Mouse (Mus musculus) erythroid progenitor cell, adult 5-6 weeks (primary cell): ENCODE results near the gene Rere. TPM values are rescaled to one million over a fixed set of nuclear protein-coding genes. Genes with fewer than 3 reads are reported as not detected.
"Not testable (repeated sequence)": the region's sequence is repeated elsewhere in the genome, so short reads cannot be mapped to it uniquely, and the experiment has no call there.

Experiments used
- ATAC-seq: replicated peaks from 2 replicates; pipeline ENCODE4 v1.8.0; 2016; ENCODE audit warnings: moderate number of reproducible peaks, mild to moderate bottlenecking, moderate TSS enrichment, inconsistent platforms; ENCODE audit not compliant: poor library complexity, low FRiP score, severe bottlenecking
- total RNA-seq, 2 experiments: library from RNA; stranded (forward) in 1 of 2; stranded (reverse) in 1 of 2; fragments of 150-400 nt in 1 of 2; fragments of 186-747, 209-891 nt in 1 of 2; gene quantifications; 2 replicates each; pipeline versions ENCODE4 v1.2.3 to v1.2.4; 2015 to 2017; ENCODE audit warnings: low replicate concordance in 2 of 2

Gene Rere
- total RNA-seq, 2 experiments from 2014 or later, result 5.5 to 31.0 TPM

DNA sequence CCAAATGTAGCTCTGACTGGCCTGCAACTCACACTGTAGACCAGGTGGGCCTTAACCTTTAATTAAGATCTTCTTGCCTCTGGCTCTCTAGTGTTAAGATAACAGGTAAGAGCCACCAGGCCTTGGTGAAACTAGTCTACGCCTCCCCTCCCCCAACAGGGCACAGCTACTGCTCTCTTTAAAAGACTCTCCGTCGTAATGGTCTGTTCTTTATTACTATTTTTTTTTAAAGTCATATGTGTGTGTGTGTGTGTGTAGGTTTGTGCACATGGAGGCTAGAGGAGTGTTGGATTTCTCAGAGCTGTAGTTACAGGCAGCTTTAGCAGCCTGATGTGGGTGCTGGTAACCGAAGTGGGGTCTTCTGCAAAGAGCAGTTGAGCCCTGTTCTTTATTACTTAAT lies 987 bp upstream of the Rere start:
- no peak for ATAC-seq

GRCm38 (mm10) chr4:150281891-150282630 lies 615 bp downstream of the Rere start:
- no peak for ATAC-seq

DNA sequence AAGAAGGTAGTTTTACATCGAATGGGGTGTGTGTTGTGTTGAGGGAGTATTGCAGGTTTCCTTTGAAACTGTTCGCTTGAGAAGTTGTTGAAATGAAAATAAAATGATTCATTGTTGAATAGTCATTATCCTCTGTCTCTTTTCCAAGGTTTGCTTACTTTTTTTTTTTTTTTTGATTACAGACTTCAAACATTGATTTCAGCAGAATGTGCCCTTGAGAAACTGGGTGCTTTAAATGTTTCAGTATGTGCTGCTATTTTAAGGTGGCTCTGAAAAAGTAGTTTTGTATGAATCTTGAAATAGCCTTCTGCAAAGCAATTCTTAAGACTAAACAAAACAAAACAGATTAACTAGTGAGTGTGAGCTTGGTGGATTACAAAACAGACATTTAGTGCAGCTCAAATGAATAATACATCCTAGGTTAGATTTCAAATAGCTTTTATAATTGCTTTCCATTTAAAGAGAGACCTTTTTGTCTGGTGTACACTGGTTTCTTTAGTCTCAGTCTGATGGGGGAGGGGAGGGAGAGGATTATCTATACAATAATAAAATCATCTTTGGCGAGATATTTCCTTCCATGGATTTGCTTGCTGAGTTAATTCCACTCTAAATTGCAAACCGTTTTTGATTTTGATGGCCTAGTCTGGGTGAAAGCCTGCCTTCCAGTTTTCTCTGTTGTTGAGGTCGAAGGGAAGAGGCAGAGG lies 1.3 kb downstream of the Rere start:
- ATAC-seq, result no peak

DNA sequence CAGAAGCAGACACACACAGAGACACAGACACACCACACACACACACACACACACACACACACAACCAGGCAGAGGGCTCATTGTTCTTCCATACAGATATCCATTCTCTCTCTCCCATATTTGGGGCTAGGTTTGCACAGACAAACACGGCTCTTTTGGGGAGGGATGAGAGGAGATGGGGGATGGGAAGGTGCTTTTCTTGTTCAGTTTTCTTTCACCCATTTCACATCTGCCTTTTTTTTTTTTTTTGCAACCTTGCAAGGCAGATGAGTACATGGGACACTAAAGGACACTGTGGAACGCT lies 1.8 kb downstream of the Rere start:
- no peak for ATAC-seq

GRCm38 (mm10) chr4:150283993-150284392 lies 2.5 kb downstream of the Rere start:
- ATAC-seq, result no peak

- no peak for ATAC-seq
Observed at GRCm38 (mm10) chr4:150286980-150287379, 5.5 kb downstream of the Rere start.

GRCm38 (mm10) chr4:150287463-150287862 lies 6.0 kb downstream of the Rere start:
- ATAC-seq, result not testable (repeated sequence)

DNA sequence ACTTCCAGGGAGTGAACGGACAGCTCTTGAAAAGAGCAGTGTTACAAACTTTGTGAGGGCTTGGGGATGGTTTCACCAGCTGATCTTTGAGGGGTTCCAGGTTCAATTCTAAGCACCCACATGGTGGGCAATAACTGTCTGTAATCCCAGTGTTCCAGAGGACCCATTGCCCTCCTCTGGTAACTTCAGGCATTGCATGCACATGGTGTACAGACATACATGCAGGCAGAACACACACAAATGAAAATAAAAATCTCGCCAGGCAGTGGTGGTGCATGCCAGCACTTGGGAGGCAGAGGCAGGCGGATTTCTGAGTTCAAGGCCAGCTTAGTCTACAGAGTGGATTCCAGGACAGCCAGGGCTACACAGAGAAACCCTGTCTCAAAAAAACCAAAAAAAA lies 10.5 kb downstream of the Rere start:
- no peak for ATAC-seq

- ATAC-seq, result no peak
Observed at GRCm38 (mm10) chr4:150294870-150295269, 13.4 kb downstream of the Rere start.

DNA sequence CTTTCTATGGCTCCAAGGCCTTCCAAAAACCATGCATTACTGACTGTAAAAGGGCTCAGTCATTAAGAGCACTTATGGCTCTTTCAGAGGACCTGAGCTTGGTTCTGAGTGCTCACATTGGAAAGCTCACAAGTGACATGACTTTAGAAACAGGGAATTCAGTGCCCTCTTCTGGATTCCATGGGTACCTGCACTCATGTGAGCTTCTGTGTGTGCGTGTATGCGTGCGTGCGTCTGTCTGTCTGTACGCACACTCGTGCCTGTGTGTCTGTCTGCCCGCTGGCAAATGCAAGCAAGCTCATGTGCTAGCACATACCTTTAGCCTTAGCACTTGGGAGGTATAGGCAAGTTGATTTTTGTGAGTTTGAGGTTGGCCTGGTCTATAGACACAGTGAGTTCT lies 14.5 kb downstream of the Rere start:
- no peak for ATAC-seq

DNA sequence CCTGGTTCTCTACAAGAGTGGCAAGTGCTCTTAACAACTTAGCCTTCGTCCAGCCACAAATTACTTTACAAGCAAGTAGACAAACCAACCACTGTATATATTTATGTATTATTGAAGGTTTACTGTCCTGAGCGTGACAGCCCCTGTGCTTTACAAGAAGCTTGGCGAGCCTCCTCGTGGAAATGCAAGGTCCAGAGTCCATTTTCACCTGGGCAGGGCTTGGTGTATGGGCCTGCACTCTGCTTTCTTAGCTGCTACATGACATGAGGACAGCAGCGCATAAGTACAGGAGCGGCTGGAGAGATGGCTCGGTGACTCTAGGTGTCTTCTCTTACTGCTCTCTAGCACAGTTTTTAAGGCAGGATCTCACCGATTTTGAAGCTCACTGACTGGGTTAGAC lies 21.3 kb downstream of the Rere start:
- ATAC-seq, result no peak

GRCm38 (mm10) chr4:150306701-150307100 lies 25.3 kb downstream of the Rere start:
- no peak for ATAC-seq

DNA sequence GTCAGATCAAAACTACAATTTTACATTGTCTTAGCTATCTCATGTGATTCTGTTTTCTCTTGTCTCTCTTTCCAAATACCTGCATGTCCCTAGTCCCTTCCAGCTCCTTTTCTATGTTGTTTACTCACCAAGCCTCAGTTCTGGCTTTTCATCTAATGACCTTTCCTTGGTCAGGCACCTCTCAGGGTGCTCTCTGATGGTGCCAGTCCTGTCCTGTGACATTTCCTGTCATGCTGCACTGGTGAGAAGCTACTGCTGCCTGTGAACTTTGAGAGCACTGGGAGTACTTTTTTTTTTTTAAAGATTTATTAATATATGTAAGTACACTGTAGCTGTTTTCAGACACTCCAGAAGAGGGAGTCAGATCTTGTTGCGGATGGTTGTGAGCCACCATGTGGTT lies 25.8 kb downstream of the Rere start:
- no peak for ATAC-seq

- no peak for ATAC-seq
Observed at GRCm38 (mm10) chr4:150311431-150311830, 30.0 kb downstream of the Rere start.

- no peak for ATAC-seq
Observed at GRCm38 (mm10) chr4:150312646-150313045, 31.2 kb downstream of the Rere start.

DNA sequence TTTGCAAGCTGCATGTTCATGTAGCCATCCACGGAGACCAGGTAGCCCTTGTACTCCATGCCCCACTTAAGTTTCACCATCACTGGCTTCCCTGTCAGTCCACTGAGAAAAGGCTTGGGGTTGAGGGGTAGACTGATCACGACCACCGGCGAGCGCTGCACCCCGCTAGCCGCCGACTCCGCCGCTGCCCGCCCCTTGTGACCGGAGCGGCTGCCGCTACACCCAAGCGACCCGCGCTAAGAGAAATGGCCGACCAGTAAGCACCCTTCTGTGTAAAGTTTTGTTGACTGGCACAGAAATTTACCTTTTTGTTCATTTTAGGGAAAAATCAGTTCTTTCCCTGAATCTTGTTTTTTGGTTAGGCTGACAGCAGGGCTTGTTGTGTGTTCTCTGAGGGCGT lies 33.9 kb downstream of the Rere start:
- no peak for ATAC-seq

DNA sequence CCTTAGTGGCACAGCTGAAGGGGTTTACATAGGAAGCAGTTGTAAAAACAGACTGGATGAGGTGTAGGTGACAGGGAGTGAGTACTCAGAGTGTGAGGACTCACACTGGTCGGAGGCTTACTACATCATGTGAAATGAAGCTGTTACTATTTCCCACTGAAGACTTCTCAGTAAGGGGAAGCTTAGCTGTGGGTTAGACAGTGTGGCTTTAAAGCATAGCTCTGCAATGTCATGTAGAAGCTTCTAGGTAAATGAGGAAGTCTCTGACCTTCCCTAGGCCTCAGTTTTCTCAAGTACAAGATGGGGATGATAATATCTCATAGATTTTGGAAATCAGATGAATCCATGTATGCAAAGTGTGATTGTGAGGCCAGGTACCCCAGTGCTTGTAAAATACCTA lies 35.1 kb downstream of the Rere start:
- ATAC-seq, result no peak

- no peak for ATAC-seq
Observed at GRCm38 (mm10) chr4:150325046-150325801, 43.8 kb downstream of the Rere start.

- ATAC-seq, result no peak
Observed at GRCm38 (mm10) chr4:150326005-150326404, 44.6 kb downstream of the Rere start.

- ATAC-seq, result no peak
Observed at GRCm38 (mm10) chr4:150327476-150327875, 46.0 kb downstream of the Rere start.
